Mouse (Mus musculus): ENCODE data around the gene Tmem86a.

The Tmem86a gene

GRCm38 (mm10) chr7:47076729-47077128 is 26.3 kb downstream of the Tmem86a start:
- DNase-seq (ENCODE audit: low read depth) = no peak

GRCm38 (mm10) chr7:47077451-47077850 is 27.1 kb downstream of the Tmem86a start:
- no peak for DNase-seq (ENCODE audit: low read depth)

GRCm38 (mm10) chr7:47080868-47081267 is 30.5 kb downstream of the Tmem86a start:
- no peak for DNase-seq (ENCODE audit: low read depth)

GRCm38 (mm10) chr7:47081277-47081676 is 30.9 kb downstream of the Tmem86a start:
- DNase-seq (ENCODE audit: low read depth) = peak; percentile 36

- no peak for DNase-seq (ENCODE audit: low read depth)
These were observed 34.7 kb downstream of the Tmem86a start for GRCm38 (mm10) chr7:47085075-47085474.

GRCm38 (mm10) chr7:47093935-47094334 is 43.5 kb downstream of the Tmem86a start:
- no peak for DNase-seq (ENCODE audit: low read depth)

GRCm38 (mm10) chr7:47094969-47095368 is 44.6 kb downstream of the Tmem86a start:
- no peak for DNase-seq (ENCODE audit: low read depth)

GRCm38 (mm10) chr7:47098044-47098443 is 47.6 kb downstream of the Tmem86a start:
- no peak for DNase-seq (ENCODE audit: low read depth)

GRCm38 (mm10) chr7:47099306-47099705 is 48.9 kb downstream of the Tmem86a start:
- DNase-seq (ENCODE audit: low read depth) = no peak

GRCm38 (mm10) chr7:47100615-47101014 is 50.2 kb downstream of the Tmem86a start:
- DNase-seq (ENCODE audit: low read depth) = no peak

- no peak for DNase-seq (ENCODE audit: low read depth)
These were observed 52.6 kb downstream of the Tmem86a start for GRCm38 (mm10) chr7:47102970-47103369.

GRCm38 (mm10) chr7:47103671-47104414 is 53.4 kb downstream of the Tmem86a start:
- DNase-seq (ENCODE audit: low read depth) = no peak

All from fibroblast of lung, adult 2 months (primary cell).